12 mouse cellular contexts compared by ENCODE assay signal in genomic region chr5:18347297-18347696, GRCm38 (mm10). TPM values are rescaled to one million over a fixed set of nuclear protein-coding genes. Genes with fewer than 3 reads are reported as not detected.
"Had no signal": no experiment of that assay in that cellular context is flagged by ENCODE, and none has a peak within 500 bp of the region (broad histone marks: within the 10 kb centered on the region; RNA-seq: fewer than 3 reads in every experiment).

No protein-coding gene starts in this region.

- ATAC-seq: lung, postnatal 0 days; midbrain, embryonic 13.5 days; midbrain, embryonic 15.5 days had no signal

- DNase-seq: lung, adult 2 months; lung, postnatal 14 days; lung, postnatal 36 days; right cerebral cortex, postnatal 14 days; thymus, adult 2 months; thymus, postnatal 25 days; thymus, postnatal 4 days had no signal

RNA-seq across cellular contexts. Expression of gene Gnai1, which starts 12.9 kb away (rescaled TPM):
- total RNA-seq: monocyte, adult 5-6 weeks had no signal
- polyA plus RNA-seq: macrophage had no signal
